Mouse (Mus musculus) frontal cortex, adult 2 months (tissue): ENCODE measurements at regions not wholly inside any gene's neighbourhood (a gene's known extent, or its start where the extent isn't known, plus 50 kb on each side); places are given as distances from the start of the nearest gene placed in this dataset.

ENCODE experiments used
- DNase-seq, 2 experiments: peaks; one replicate each; pipeline ENCODE4 v3.0.0; 2022; ENCODE audit warnings: low spot score in 1 of 2; ENCODE audit errors: extremely low spot score in 1 of 2

- DNase-seq = no peak
Observed at GRCm38 (mm10) chr12:39840615-39841014, 197.2 kb downstream of the Arl4a start.

DNA sequence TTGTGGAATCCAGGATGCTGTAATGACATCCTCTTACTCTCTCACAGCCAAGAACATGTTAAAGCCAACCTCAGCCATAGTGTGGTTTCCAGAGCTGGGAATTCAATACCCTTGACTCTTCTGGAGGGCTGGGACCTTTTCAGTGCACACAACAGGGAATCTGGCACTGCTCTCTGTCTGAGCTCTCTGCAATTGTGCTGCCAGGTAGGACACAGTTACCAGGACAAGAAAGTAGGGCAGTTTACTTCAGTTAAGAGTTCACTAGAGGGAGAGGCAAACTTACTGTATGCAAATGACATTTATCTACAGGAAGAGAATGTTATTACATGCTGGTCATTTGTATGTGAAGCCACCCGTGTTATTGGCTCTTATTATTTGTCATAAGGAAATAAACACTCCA, 197.6 kb downstream of the Arl4a start:
- no peak for DNase-seq

DNA sequence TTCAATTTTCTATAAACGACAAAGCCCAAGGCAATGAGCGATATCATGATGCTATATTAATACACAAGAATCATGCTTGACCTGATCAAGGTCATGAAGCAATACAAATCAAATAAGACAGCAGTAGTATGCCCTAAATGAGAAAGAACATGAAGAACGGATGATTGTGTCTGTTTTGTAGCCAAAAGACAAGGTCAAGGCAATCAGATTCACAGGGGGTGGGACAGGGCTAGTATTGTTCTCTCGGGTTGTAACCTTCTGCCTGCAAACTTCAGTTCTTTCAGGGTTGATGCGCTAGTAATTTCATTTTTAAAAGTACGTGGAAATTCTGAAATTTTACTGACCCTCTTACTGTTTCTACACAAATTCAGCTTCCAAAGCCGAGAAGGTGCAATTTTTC, 206.7 kb downstream of the Arl4a start:
- DNase-seq = no peak

DNA sequence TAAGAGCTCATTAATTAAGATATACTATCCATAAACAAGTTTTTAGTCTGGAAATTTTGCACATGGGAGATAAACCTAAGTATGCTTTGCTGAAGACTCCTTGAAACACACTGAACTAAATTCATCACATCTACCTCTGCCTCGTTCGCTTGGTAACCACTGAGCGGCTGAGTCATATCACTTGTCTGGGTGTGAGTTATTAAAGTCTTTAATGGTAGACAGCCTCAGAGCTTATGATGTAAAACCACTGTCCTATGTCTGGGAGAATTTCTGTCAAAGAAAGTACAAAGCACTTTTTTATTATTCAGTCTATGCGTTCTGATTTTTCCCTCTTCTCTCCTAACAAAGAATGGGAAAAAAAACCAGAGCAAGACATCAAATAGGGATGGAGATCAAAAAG, 207.3 kb downstream of the Arl4a start:
- DNase-seq = peak in 1 of 2 experiments; percentile 7

GRCm38 (mm10) chr12:39822671-39823070, 215.2 kb downstream of the Arl4a start:
- no peak for DNase-seq

GRCm38 (mm10) chr12:39801536-39801935, 236.3 kb downstream of the Arl4a start:
- no peak for DNase-seq

- peak in 1 of 2 experiments; percentile 1 for DNase-seq
Observed at GRCm38 (mm10) chr12:39797843-39798242, 240.0 kb downstream of the Arl4a start.

GRCm38 (mm10) chr12:39796939-39797338, 240.9 kb downstream of the Arl4a start:
- DNase-seq = no peak

- no peak for DNase-seq
Observed at GRCm38 (mm10) chr12:39785026-39785425, 252.8 kb downstream of the Arl4a start.

DNA sequence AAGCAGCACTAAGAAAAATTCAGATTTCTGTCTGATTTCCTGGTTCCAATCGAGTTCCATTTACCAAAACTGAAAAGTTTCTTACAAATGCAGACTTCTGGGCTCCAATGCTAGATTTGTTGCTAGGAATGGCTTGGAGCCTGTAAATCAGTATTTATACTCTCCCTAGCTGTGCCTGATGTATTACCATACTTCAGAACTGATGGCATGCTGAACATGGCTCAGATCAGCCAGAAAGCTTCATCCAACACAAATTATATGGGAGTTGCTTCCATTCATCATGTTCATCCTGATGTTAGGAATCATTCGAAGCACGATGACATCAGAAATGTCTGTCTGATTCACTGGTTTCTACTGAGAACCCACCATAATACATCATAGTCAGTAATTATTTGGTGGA, 253.3 kb downstream of the Arl4a start:
- no peak for DNase-seq

DNA sequence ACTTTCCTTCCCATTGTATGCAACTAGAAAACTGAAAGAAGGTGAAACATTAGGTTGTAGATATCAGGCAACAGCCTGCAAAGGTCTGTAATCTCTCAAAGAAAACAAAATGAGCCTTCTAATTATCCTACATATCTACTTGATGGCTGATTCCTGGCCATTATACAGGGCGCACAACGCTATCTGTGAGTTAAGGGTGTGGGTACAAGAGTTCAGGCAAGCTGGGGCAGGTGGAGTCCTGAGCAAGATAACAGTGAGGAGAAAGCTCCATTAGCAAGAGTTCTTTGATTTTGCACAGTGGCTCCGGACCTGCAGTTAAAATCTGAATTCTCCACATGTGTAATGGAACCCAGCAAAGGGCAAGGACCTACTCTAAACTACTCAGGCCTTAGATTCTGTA, 261.7 kb downstream of the Arl4a start:
- DNase-seq = no peak

- DNase-seq = no peak
Observed at GRCm38 (mm10) chr12:39766988-39767387, 270.8 kb downstream of the Arl4a start.

GRCm38 (mm10) chr12:39763529-39763928, 274.3 kb downstream of the Arl4a start:
- no peak for DNase-seq

- DNase-seq = no peak
Observed at GRCm38 (mm10) chr12:39761946-39762345, 275.9 kb downstream of the Arl4a start.

DNA sequence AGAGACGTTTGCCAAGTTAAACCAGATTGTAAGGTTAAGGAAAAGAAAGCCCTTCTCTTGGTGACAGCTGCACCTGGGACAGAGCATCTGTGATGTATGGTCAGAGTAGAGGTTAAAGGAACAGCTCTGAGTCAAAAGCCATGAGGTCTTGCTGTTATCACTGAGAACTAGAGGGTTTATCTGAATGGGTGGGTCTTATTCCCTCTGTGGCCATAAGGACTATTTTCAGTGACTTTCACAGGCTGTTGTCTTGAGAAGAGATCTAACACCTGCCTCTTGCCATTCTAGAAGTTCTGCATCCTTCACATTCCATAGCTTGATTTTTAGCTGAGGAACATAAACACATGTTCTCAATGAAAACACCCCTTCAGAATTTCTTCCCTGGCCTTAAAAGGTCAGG, 276.5 kb downstream of the Arl4a start:
- no peak for DNase-seq

DNA sequence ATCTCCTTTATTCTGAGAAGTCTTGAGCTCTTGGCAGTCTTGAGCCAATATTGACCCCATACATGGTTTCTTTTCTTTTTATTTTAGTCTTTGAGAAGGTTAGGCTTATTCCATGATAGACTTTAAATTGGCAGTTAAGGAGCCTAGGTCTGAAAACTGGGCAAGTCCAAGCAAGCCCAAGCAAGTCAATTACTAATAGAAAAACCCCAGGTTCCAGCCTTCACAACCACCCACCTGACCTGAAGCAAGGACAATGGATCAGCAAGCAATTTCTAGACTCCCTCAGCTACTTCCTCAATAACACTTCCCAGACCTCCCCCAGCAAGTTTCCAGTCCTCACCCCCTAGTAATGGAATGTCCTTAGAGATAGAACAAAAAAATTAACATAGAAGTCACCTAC, 279.9 kb downstream of the Arl4a start:
- no peak for DNase-seq

DNA sequence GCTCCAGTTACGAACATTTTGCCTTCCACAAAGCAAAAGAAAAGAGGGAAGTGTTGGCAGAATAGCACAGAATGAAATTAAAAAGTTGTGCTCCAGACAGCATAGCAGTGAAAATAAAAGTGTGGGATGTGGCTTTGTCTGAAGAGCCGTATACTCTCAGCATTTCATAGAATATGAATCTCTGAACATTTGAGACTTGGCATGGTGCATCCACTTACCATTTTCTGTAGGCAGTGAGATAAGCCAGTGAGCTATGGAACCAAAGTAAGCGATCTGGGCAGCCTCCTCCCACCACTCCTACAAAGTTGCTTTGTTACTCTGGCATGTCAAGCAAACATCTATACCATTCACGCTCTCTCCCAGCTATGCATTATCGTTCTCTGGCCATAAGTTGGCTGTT, 286.0 kb downstream of the Arl4a start:
- no peak for DNase-seq

DNA sequence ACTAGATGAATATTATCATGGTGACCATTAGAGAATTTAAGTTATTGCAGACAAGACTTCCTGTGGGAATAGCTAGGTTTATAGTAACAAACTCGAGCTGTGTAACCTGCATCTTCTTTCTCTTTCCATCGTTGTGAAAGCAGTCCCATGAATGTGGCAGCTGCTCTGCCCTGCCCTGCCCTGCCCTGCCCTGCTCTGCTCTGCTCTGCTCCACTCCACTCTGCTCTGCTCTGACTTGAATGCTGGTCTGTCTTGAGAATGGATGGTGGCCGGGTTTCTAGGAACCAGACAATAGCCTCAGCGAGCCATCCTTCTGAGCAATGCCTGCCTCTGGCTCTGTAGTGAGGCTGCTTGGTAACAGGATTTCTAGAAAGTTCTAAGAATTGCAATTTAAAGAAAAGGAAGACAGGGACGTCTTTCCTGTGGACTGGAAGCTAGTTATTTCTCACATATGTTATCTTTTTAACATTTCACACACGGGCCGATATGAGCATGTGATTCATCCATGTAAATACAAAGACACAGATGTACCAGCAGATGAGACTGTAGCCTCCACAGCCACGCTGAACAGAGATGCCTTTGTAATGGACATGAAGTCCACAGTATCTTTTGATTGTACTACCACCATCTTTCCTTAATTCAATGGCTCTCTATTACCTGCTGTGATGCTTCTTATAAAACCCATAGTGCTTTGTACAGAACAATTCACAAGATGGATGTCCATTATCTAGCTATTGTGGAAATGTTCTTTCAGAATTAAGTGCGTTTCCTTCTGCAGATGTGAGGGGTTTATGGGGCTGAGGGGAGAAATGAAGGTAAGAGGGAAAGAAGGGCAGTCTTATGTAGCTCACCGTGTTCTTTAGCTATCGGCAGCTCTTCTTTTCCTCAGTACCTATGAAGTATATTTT, 295.4 kb downstream of the Arl4a start:
- DNase-seq = no peak

- DNase-seq = no peak
Observed at GRCm38 (mm10) chr12:39741051-39741847, 296.6 kb downstream of the Arl4a start.

DNA sequence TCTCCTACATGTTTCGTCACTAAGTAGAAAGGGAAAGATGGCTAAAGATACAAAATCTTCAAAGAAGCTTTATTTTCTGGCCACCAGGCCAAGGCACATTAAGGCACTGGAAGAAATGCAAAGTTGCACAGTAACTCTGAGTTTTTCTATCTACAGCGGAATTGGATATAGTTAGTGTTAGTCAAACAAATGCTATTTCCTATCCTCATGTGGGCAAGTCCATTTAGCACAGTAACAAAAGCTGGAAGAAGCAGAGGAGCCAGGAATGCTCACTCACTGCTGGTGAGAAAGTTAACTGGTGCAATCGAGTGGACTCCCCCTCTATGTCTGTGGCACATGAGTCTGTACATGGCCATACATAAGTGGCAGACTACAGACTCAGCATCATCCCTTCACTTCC, 300.9 kb downstream of the Arl4a start:
- no peak for DNase-seq

GRCm38 (mm10) chr12:39736097-39736920, 301.5 kb downstream of the Arl4a start:
- DNase-seq = peak in 1 of 2 experiments; percentile 11
